Mouse (Mus musculus) kidney, adult 10 weeks (tissue): ENCODE measurements around the gene Hist1h2ao. TPM values are rescaled to one million over a fixed set of nuclear protein-coding genes. Genes with fewer than 3 reads are reported as not detected.

Experiments
- polyA plus RNA-seq: library from polyadenylated mRNA; stranded (reverse); fragments of 350-450 nt; fragmentation: Illumina TruSeq; extraction: RNeasy Lipid Tissue Mini Kit (QIAGEN cat#74804); gene quantifications from one replicate; pipeline ENCODE4 v1.2.3, GENCODE M21; 2014; ENCODE audit warnings: low read depth, low replicate concordance

Gene Hist1h2ao
- polyA plus RNA-seq, result not detected

DNA sequence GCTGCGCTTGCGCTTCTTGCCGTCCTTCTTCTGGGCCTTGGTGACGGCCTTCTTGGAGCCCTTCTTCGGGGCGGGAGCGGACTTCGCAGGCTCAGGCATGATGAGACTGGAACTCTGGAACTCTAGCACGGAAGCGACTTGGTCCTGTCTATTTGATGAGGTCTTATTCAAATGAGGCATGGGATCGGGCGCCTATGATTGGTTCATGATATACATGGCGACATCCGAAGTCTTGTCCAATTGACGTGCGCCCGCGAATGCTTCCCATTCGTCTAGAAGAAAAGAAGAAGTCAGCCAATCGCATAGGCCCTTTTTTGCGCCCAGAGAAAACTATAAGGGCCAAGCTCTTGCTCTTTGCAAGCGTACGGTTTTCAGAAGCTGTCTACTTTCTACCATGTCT, at the start of gene Hist1h2ao, which contains the start of gene Hist1h2bq:
Hist1h2ao (plus strand) TSS at position 393 of the 400 bp plus-strand sequence.
Hist1h2bq (minus strand) TSS at position 125 of the 400 bp plus-strand sequence.

DNA sequence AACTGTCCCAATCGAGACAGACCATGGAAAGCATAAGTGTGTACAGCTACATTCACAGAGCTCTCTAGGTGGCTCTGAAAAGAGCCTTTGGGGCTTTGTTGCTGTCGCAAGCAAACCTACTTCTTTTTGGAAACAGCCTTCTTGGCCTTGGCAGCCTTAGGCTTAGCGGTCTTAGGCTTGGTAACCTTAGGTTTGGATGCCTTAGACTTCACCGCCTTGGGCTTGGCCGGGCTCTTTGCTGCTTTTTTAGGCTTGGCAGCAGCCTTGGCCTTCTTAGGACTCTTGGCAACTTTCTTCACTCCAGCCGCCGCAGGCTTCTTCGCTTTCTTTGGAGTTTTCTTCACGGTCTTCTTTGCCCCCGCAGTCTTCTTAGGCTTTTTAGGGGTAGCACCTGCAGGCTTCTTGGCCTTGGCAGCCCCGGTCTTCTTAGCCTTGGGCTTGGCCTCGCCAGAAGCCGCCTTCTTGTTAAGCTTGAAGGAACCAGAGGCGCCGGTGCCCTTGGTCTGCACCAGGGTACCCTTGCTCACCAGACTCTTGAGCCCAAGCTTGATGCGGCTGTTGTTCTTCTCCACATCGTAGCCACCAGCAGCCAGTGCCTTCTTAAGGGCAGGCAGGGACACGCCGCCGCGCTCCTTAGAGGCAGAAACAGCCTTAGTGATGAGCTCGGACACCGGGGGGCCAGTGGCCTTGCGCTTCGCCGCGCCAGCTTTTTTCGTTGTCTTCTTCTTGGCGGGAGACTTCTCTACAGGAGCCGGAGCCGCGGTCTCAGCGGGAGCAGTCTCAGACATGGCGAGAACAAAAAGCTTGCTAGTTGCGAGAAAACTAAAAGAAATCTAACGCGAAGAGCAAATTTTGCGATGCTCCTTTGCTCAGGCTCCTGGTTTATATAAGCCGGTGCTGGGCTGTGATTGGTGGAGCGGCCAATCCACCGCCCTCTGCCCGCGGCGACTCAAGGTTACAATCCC, 30.2 kb upstream of the Hist1h2ao start, which contains the start of gene Hist1h1b:
Hist1h1b (minus strand) TSS at position 859 of the 965 bp plus-strand sequence.

DNA sequence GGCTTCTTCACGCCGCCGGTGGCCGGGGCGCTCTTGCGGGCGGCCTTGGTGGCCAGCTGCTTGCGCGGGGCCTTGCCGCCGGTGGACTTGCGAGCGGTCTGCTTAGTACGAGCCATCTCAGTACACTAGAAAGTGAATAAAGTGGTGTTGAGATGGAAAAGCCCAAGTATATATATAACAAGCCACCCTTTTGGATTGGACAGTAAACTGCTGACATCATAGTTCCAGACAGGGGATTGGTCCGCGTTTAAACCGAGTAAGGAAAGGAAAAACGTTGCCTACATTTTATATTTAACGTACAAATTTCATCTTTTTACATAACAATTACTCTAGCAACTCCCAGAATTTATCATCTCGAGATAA, 27.0 kb upstream of the Hist1h2ao start, which contains the start of gene Hist1h3i:
Hist1h3i (minus strand) TSS at position 116 of the 363 bp plus-strand sequence.

GRCm38 (mm10) chr13:21786899-21787629, 23.2 kb upstream of the Hist1h2ao start, which contains the start of the genes Hist1h2an and Hist1h2bp:
Hist1h2an (minus strand) TSS chr13:21787218.
Hist1h2bp (plus strand) TSS chr13:21787461.

GRCm38 (mm10) chr13:21811539-21811938, 1.3 kb downstream of the Hist1h2ao start, which contains the start of gene Hist1h4m:
Hist1h4m (plus strand) TSS chr13:21811746.

DNA sequence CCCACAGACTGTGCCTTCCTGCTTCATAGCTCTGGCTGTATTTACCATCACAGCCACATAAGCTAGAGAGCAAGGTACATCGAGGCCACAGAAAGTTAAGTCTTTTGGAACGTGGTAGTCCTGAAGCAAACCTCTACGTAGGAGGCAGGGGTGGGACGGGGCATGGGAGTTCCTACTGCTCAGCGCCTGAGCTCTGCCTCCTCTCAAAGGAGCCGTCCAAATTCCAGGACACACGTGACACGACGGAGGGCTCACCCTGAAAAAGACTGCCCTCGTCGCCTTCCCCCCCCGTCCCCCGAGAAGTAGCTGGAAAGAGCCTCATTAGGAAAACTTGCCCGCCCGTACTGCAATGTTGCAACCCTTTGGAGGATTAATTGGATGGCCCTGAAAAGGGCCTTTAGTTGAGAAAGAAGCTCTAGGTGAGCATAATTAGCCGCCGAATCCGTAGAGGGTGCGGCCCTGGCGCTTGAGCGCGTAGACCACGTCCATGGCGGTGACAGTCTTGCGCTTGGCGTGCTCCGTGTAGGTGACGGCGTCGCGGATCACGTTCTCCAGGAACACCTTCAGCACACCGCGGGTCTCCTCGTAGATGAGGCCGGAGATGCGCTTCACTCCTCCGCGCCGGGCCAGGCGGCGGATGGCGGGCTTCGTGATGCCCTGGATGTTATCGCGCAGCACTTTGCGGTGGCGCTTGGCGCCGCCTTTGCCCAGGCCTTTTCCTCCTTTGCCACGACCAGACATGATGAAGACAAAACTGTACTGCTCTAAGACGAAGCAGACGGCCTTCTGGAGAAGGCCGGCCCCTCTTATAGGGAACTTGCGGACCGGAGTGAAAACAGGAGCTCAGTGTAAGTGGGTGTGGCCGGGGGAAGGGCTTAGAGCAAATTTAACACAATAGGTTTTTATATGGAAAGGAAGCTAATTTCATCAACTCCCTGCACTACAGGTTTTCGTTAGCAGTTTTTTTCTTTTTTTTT, 21.4 kb downstream of the Hist1h2ao start, which contains the start of gene Hist1h4n:
Hist1h4n (minus strand) TSS at position 779 of the 977 bp plus-strand sequence.

DNA sequence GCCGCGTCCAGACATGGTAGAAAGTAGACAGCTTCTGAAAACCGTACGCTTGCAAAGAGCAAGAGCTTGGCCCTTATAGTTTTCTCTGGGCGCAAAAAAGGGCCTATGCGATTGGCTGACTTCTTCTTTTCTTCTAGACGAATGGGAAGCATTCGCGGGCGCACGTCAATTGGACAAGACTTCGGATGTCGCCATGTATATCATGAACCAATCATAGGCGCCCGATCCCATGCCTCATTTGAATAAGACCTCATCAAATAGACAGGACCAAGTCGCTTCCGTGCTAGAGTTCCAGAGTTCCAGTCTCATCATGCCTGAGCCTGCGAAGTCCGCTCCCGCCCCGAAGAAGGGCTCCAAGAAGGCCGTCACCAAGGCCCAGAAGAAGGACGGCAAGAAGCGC, 23.2 kb downstream of the Hist1h2ao start, which contains the start of the genes Hist1h2ap and Hist1h2br:
Hist1h2ap (minus strand) TSS at position 47 of the 400 bp plus-strand sequence.
Hist1h2br (plus strand) TSS at position 283 of the 400 bp plus-strand sequence.

Other genes starting within 250 kb of the Hist1h2ao start
- not detected for gene Olfr1364, start 228.7 kb upstream of the Hist1h2ao start, polyA plus RNA-seq
- not detected for gene Olfr1362, start 196.4 kb upstream of the Hist1h2ao start, polyA plus RNA-seq
- not detected for gene Olfr11, start 167.9 kb upstream of the Hist1h2ao start, polyA plus RNA-seq
- not detected for gene Olfr1361, start 147.1 kb upstream of the Hist1h2ao start, polyA plus RNA-seq
- not detected for gene Olfr1360, start 133.1 kb upstream of the Hist1h2ao start, polyA plus RNA-seq
- gene Olfr1359, start 112.4 kb upstream of the Hist1h2ao start, polyA plus RNA-seq, result not detected
- not detected for gene Hist1h2bl, start 94.3 kb upstream of the Hist1h2ao start, polyA plus RNA-seq
- not detected for gene Hist1h2ai, start 94.0 kb upstream of the Hist1h2ao start, polyA plus RNA-seq
- gene Hist1h3h, start 92.8 kb upstream of the Hist1h2ao start, polyA plus RNA-seq, result not detected
- gene Hist1h2bm, start 88.4 kb upstream of the Hist1h2ao start, polyA plus RNA-seq, result not detected
- gene Hist1h4j, start 75.4 kb upstream of the Hist1h2ao start, polyA plus RNA-seq, result 2.0 TPM
- not detected for gene Hist1h4k, start 60.0 kb upstream of the Hist1h2ao start, polyA plus RNA-seq
- not detected for gene Hist1h2ak, start 56.6 kb upstream of the Hist1h2ao start, polyA plus RNA-seq
- not detected for gene Hist1h2bn, start 56.3 kb upstream of the Hist1h2ao start, polyA plus RNA-seq
- not detected for gene Hist1h1b, start 29.8 kb upstream of the Hist1h2ao start, polyA plus RNA-seq
- gene Hist1h3i, start 27.1 kb upstream of the Hist1h2ao start, polyA plus RNA-seq, result not detected
- gene Hist1h2an, start 23.2 kb upstream of the Hist1h2ao start, polyA plus RNA-seq, result not detected
- gene Hist1h2bp, start 23.0 kb upstream of the Hist1h2ao start, polyA plus RNA-seq, result not detected
- gene Hist1h2bq, start 268 bp upstream of the Hist1h2ao start, polyA plus RNA-seq, result not detected
- gene Hist1h4m, start 1.3 kb downstream of the Hist1h2ao start, polyA plus RNA-seq, result not detected
- gene Hist1h4n, start 21.7 kb downstream of the Hist1h2ao start, polyA plus RNA-seq, result not detected
- not detected for gene Hist1h2ap, start 23.0 kb downstream of the Hist1h2ao start, polyA plus RNA-seq
- gene Hist1h2br, start 23.3 kb downstream of the Hist1h2ao start, polyA plus RNA-seq, result 0.57 TPM
- gene Zfp184, start 134.6 kb downstream of the Hist1h2ao start, polyA plus RNA-seq, result 2.7 TPM
- gene Pom121l2, start 170.7 kb downstream of the Hist1h2ao start, polyA plus RNA-seq, result not detected
- not detected for gene Prss16, start 199.3 kb downstream of the Hist1h2ao start, polyA plus RNA-seq
- gene Hist1h2ah, start 225.1 kb downstream of the Hist1h2ao start, polyA plus RNA-seq, result not detected
- not detected for gene Hist1h2bk, start 225.4 kb downstream of the Hist1h2ao start, polyA plus RNA-seq
- gene Hist1h4i, start 230.9 kb downstream of the Hist1h2ao start, polyA plus RNA-seq, result 3.4 TPM
- not detected for gene Hist1h2ag, start 232.5 kb downstream of the Hist1h2ao start, polyA plus RNA-seq
- gene Hist1h2bj, start 232.7 kb downstream of the Hist1h2ao start, polyA plus RNA-seq, result not detected